Mouse (Mus musculus) left cerebral cortex, adult 2 months (tissue): ENCODE measurements around the gene Tmem268. TPM values are rescaled to one million over a fixed set of nuclear protein-coding genes. Genes with fewer than 3 reads are reported as not detected.

Source experiments
- DNase-seq, 2 experiments: peaks; one replicate each; pipeline ENCODE4 v3.0.0; 2021 to 2022; ENCODE audit warnings: low spot score in 2 of 2, mixed read lengths in 1 of 2; ENCODE audit errors: extremely low spot score in 1 of 2
- H3K27ac ChIP-seq: fragments of 200-600 bp; 2 replicates; pipeline ENCODE4 v1.8.1; 2022
- H3K4me3 ChIP-seq: fragments of 200-600 bp; 2 replicates; pipeline ENCODE4 v1.8.1; 2022
- CTCF ChIP-seq: fragments of 200-600 bp; IDR thresholded peaks from 2 replicates; pipeline ENCODE4 v1.8.1; 2022; ENCODE audit warnings: antibody characterized with exemption, mild to moderate bottlenecking, moderate library complexity
- intact Hi-C: fragments of 180-260 bp; cut with DNase I; formaldehyde crosslinking; loops from one replicate; pipeline ENCODE4 v1.15.1; 2025
- total RNA-seq, 2 experiments: library from RNA; stranded (reverse); gene quantifications; 2 replicates each; pipeline ENCODE4 v1.2.3; 2021

The Tmem268 gene
- total RNA-seq, 2 experiments from 2014 or later = 10.2 to 11.3 TPM

DNA sequence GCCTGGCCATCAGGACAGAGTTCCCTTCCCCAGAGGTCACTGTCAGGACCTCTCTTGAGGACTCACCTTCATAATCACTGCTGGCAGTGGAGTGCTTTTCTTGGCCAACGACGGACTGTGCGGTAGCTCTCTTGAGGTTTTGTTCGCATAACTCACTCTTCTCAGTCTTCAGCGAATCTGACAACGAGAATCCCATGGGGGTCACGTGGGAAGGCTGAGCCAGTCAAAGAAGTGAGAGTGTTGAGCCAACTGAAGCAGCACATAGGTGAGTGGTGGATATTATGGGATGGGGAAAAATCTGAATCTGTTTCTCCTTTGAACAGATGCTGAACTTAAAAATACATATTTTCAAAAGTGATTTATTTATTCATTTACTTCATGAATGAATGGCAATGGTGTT, 49.8 kb downstream of the Tmem268 start:
- no peak for TF ChIP-seq CTCF
- no peak for DNase-seq
- intact Hi-C loops = no loop called here

GRCm38 (mm10) chr4:63621861-63622260, 63.3 kb downstream of the Tmem268 start:
- H3K4me3 ChIP-seq = no peak overlapping the region
- TF ChIP-seq CTCF = no peak
- intact Hi-C loops = loop anchor here (5.0 to 10.0 kb wide), 2 partner anchors 220 to 323 kb away; no protein-coding TSS in a partner anchor

More for the DNA sequence above, 49.8 kb downstream of the Tmem268 start:
- H3K4me3 ChIP-seq = no peak overlapping the region
- no peak overlapping the region for H3K27ac ChIP-seq

GRCm38 (mm10) chr4:63622378-63622835, 63.8 kb downstream of the Tmem268 start, which contains the start of gene Tex48:
Gene Tex48, minus strand, starts transcription at chr4:63622428.
- Histone ChIP-seq H3K4me3 (no peak within 1 kb of the TSS), H3K27ac (no peak within 1 kb of the TSS)
- DNase-seq = no peak
- intact Hi-C loops = loop anchor here (5.0 to 10.0 kb wide), 2 partner anchors 220 to 322 kb away; no protein-coding TSS in a partner anchor
- peak; percentile 37 for TF ChIP-seq CTCF

More at GRCm38 (mm10) chr4:63621861-63622260, 63.3 kb downstream of the Tmem268 start:
- no peak for DNase-seq
- no peak overlapping the region for H3K27ac ChIP-seq

- DNase-seq = no peak
- TF ChIP-seq CTCF = no peak
- intact Hi-C loops = loop anchor here (10.0 kb wide), 1 partner anchor 319 kb away; no protein-coding TSS in a partner anchor
- H3K4me3 ChIP-seq = no peak overlapping the region
- H3K27ac ChIP-seq = no peak overlapping the region
These were observed 67.0 kb downstream of the Tmem268 start for GRCm38 (mm10) chr4:63625563-63626080.

DNA sequence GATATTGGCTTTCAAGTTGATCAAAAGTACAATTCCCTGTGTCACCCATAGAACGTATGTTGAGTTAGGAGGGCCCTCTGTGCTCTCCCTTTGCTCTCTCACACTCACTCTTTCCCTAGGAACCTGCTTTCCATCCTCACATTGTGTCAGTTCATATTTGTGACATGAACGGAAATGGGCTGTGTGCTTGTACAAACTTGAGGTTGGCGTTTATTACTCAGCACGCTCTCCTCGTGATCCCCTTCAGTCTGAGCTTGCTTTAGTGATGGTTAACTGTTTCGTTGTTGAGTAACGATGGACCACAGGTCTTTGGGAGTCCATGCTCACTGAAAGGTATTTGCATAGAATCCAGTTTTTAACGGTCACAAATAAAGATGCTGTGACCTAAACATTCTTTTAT, 68.5 kb downstream of the Tmem268 start:
- TF ChIP-seq CTCF = no peak
- Histone ChIP-seq H3K27ac (no peak overlapping the region), H3K4me3 (no peak overlapping the region)
- DNase-seq = no peak
- intact Hi-C loops = loop anchor here (10.0 kb wide), 1 partner anchor 318 kb away; no protein-coding TSS in a partner anchor

GRCm38 (mm10) chr4:63633181-63633580, 74.6 kb downstream of the Tmem268 start:
- no peak for TF ChIP-seq CTCF
- H3K27ac ChIP-seq = no peak overlapping the region
- intact Hi-C loops = no loop called here
- H3K4me3 ChIP-seq = no peak overlapping the region
- no peak for DNase-seq

Other genes with a start within 250 kb of the Tmem268 start
- gene Orm1, start 214.2 kb upstream of the Tmem268 start, total RNA-seq = not detected
- gene Orm3, start 202.6 kb upstream of the Tmem268 start, total RNA-seq = not detected
- gene Orm2, start 196.3 kb upstream of the Tmem268 start, total RNA-seq = not detected
- gene Akna, start 155.4 kb upstream of the Tmem268 start, total RNA-seq = 1 to 10 TPM; 3.4 TPM
- 10 to 100 TPM; 45.1 to 53.7 TPM for gene Whrn, start 62.8 kb upstream of the Tmem268 start, total RNA-seq
- gene Atp6v1g1, start 14.0 kb upstream of the Tmem268 start, total RNA-seq = 100 to 1,000 TPM; 142 to 143 TPM
- gene Gm11213, start 46.5 kb downstream of the Tmem268 start, total RNA-seq = not detected
- gene Tex48, start 63.6 kb downstream of the Tmem268 start, total RNA-seq = not detected
- not detected for gene Gm11214, start 104.6 kb downstream of the Tmem268 start, total RNA-seq
- under 1 TPM; 0.23 to 0.29 TPM for gene Tnfsf15, start 186.3 kb downstream of the Tmem268 start, total RNA-seq